ENCODE assay signal across 15 mouse cellular contexts in genomic region chr14:12289747-12290146, GRCm38 (mm10). TPM values are rescaled to one million over a fixed set of nuclear protein-coding genes. Genes with fewer than 3 reads are reported as not detected.
"Had no signal": no experiment of that assay in that cellular context is flagged by ENCODE, and none has a peak within 500 bp of the region (broad histone marks: within the 10 kb centered on the region; RNA-seq: fewer than 3 reads in every experiment).

No protein-coding gene starts in this region.

RNA-seq across cellular contexts. Expression of gene Gm49355, which starts 6.0 kb away (rescaled TPM):
- total RNA-seq: midbrain, postnatal 0 days; monocyte, adult 5-6 weeks had no signal
- polyA plus RNA-seq: midbrain, embryonic 15.5 days had no signal

RNA-seq across cellular contexts. Expression of gene Fezf2, which starts 58.2 kb away (rescaled TPM):
- total RNA-seq: monocyte, adult 5-6 weeks; neutrophil, adult 5-6 weeks had no signal
- polyA plus RNA-seq: liver, postnatal 0 days; lung, adult 2 months; lung, postnatal 0 days; macrophage; neural tube, embryonic 12.5 days; neural tube, embryonic 14.5 days; spleen, adult 2 months; stomach, embryonic 15.5 days; stomach, postnatal 0 days; testis, adult 2 months; urinary bladder, adult 2 months had no signal
